Mouse (Mus musculus): Measurements from ENCODE around the gene Pip5k1c.

Pip5k1c gene

DNA sequence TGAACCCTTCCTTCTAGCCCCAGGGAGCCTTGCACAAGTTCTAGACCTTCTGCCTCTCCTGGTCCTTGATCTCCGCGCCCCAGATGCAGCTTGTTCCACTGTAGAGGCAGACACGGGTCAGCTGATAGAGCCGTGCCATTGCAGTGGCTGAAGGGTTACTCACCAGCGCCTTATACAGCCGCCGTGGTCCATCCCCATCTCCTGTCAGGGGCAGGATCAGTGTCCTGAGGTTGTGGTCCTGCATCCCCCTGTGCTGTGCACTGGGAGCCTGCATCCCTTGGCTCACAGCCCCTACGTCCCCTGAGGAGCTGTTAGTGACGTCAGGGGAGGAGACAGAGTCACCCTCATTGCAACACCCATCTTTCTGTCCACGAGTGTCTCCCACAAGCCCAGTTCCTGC lies 10.5 kb downstream of the Pip5k1c start:
- DNase-seq, result peak; percentile 65

DNA sequence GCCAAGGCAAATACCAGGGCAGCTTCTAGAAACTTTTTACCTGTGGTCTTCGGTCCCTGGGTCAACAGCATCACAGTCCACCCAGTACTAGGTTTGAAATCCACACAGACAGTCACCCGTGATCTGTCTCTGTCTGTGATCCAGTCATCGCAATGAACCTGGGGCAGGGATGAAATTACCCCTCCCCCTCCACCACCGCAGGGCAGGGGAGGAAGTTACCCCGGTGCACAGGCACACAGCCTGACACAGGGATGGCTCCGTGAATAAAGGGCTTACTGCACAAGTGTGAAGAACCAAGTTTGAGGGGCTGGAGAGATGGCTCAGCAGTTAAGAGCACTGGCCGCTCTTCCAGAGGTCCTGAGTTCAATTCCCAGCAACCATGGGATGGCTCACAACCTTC lies 11.0 kb downstream of the Pip5k1c start:
- DNase-seq, result peak; percentile 47

DNA sequence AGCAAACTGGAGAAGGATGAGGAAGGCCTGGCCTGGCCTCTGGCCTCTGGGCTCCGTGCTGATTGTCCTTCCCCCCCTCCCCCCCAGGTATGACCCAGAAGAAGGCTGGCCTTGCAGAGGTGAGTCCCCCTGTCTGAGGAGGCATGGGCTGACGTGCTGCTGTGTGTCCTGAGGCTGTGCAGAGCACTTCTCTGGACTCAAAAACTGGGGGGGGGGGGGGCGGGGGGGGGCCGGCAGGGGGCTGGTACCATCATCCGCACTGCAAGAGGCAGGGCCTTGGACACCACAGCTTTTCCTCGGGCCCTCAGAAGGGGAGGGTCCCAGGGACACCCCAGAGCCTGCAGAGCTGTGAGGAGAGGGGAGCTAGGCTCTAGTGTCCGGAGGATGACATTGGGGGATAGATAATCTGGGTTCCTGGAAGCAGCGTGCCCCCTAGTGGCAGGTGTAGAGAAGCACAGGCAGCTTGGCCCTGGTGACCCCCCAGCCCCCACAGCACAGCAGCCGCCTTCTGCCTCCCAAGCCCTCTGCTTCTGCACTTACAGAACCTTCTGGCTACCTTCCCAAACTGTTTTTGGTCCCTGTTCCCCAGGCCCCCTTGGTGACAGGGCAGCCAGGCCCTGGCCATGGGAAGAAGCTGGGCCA lies 12.0 kb downstream of the Pip5k1c start:
- DNase-seq, result peak; percentile 84

DNA sequence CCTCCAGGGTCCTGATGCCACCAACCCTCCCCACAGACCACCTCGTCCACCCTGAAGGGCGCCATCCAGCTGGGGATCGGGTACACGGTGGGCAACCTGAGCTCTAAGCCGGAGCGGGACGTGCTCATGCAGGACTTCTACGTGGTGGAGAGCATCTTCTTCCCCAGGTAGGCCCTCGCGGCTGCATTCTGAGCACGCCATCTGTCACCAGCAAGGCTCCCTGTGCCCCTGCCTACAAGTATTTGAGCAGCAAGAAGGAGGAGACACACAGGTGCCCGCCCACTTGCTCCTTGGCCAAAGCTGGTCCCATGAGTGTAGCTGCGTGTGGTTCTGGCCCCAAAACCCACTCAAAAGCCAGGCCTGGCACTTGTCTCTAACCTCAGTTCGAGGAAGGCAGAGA lies 12.9 kb downstream of the Pip5k1c start:
- DNase-seq, result peak; percentile 78

DNA sequence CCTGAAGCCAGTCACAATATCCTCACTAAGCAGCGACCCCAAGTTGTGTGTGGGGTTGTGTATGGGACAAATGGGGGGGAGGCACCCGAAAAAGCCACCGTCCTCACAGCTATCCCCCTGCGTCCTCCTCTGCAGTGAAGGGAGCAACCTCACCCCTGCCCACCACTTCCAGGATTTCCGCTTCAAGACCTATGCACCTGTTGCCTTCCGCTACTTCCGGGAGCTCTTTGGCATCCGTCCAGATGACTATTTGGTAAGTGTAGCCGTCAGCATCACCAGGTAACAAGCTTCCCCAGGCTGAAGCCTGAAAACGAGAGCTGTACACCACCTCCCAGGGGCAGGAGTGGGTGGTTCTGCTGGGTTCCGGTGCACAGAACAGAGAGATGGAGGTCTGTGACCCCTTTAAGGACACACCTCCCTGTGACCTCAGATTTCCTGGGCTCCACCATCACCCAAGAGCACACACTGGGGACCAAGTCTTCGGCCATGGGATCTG lies 13.5 kb downstream of the Pip5k1c start:
- DNase-seq, result peak; percentile 66

DNA sequence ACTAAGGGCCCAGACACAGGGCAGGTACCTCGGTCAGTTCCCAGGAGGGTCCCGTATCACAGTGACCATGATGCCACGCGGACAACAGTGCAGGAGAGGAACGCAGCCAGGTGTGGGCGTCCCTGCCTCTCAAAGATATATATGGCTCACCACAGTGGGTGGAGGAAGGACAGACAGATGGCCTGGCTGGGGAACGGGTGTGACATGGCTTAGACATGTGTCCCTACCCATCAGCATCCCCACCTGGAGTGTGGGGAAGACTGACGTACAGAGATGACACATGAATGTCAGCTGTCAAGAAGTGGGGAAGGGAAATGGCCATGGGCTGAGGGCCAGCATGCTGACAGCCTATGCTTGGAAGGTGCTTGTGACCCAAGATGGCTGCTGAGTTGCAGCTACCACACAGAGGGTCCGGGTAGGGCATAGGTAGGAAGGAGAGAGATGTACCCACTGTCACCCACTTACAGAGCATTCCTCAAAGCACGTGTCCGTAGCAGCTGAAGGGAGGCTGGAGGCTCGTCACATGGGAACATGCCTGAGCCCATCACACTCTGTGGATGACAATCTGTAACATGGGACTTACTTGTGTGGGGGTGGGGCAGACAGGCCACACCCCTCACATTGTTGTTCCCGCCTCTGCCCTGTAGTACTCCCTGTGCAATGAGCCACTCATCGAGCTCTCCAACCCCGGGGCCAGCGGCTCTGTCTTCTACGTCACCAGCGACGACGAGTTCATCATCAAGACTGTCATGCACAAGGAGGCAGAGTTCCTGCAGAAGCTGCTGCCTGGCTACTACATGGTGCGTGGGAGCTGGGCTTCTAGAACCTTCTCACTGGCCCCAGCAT lies 14.3 kb downstream of the Pip5k1c start:
- peak; percentile 55 for DNase-seq

DNA sequence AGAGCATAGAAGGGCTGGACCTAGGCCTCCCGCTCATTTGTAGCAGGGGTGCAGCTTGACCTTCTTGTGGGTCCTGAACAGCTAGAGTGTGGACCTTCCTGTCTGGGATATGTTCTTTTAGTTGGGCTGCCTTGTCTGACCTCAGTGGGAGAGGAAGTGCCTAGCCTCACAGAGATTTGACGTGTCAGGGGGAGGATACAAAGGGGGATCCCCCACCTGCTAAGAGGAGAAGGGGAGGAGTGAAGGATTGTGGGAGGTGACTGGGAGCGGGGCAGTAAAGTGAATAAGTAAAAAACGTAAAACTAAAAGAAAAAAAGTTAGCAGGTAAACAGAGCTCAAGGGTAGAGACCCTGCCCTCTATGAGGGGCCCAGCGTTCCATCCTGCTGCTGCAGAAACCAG lies 16.8 kb downstream of the Pip5k1c start:
- no peak for DNase-seq

DNA sequence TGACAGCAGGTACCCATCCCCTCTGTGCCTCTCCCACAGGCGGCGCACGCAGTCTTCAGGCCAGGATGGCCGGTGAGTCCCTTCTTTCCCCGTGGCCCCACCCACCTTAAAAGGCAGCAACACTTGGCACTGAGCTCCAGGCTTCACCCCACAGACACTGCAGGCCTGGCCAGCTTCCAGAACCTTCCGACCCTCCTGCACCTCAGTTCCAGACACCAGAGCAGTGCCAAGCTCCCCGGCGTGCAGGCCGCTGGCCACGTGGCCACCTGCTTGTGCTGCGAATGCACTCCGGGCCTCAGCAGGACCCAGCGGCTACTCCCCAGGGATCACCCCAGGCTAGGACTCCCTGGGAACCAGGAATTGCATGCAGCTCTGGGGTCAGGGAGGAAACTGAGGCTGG lies 20.8 kb downstream of the Pip5k1c start:
- DNase-seq, result peak; percentile 61

DNA sequence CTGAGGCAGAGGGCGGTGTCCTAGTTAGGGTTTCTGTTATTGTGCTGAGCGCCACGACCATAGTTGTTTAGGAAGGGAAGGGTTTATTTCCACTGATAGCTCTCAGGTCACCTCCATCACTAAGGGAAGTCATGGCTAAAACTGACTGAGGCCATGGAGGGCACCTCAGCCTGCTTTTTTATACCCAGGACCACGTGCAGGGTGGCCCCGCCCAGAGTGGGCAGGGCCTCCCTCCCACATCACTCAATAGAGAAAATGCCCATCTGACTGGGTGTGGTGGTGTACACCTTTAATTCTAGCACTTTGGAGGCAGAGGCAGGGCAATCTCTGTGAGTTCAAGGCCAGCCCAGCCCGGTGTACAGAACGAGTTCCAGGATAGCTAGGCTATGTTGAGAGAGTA lies 21.4 kb downstream of the Pip5k1c start:
- no peak for DNase-seq

DNA sequence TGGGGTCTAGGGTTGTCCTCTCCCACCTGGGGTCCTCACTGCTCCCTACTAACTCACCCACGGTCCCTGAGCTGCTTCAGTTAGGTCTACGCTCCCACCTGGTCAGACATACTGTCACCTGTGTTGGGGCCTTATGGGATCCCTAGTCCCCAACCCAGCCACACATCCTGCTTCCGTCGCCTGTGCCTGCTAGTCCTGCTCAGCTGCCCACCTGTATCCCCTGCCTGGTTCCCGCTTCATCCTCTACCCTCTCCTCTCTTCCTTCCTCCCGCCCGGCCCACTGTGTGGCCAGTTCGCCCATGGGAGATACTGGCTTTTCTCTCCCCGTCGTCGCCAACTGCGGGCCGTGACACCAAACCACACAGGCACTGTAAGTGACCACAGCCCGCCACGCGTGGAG lies 22.8 kb downstream of the Pip5k1c start:
- peak; percentile 54 for DNase-seq

DNA sequence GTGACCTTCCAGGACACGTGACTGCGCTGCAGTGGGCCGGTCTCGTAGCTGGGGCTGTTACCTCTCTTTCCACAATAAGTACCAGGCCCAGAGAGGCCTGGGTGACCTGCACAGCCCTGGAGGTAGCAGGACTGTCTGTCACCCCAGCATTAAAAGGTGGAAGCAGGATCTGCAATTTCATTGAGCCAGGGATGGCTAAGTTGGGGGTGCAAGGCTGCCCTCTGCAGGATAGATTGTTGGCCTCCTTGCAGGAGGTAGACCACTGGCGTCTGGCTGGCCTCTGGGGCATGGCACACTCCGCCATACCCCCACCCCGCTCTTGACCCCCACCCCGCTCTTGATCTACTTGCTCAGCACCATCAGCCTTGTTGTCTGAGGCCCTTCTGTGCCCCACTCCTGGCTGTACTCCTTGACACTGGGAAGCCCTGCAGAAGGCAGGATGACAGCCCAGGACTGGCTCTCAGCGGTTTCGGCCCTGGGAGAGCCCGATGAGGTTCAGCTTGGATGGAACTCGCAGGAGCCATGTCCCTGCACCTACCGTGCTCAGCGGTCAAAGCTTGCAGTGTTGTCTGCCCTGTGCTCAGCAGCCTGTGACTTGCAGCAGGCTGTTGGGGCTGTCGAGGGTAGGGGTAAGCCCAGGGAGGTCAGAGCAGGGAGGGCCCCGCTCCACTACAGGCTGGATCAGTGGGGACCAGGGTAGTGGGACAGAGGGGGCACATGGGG lies 23.7 kb downstream of the Pip5k1c start:
- DNase-seq, result no peak

DNA sequence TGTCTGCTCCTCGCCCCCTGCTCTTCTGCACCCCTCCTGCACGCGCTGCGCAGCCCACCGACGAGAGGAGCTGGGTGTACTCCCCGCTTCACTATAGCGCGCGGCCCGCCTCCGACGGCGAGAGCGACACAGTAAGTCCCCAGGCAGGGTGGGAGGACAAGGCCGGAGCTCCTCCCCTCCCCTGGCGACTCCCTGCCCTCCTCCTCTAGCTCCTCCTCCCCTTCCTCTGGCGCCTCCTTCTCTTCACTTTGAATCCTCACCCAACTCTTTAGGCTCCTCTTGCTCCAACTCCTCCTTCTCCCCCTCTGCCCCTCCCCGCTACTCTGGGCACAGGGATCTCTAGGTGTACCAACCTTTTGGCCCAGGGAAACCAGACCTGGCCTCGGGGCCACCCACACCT lies 24.5 kb downstream of the Pip5k1c start:
- DNase-seq, result peak; percentile 68

DNA sequence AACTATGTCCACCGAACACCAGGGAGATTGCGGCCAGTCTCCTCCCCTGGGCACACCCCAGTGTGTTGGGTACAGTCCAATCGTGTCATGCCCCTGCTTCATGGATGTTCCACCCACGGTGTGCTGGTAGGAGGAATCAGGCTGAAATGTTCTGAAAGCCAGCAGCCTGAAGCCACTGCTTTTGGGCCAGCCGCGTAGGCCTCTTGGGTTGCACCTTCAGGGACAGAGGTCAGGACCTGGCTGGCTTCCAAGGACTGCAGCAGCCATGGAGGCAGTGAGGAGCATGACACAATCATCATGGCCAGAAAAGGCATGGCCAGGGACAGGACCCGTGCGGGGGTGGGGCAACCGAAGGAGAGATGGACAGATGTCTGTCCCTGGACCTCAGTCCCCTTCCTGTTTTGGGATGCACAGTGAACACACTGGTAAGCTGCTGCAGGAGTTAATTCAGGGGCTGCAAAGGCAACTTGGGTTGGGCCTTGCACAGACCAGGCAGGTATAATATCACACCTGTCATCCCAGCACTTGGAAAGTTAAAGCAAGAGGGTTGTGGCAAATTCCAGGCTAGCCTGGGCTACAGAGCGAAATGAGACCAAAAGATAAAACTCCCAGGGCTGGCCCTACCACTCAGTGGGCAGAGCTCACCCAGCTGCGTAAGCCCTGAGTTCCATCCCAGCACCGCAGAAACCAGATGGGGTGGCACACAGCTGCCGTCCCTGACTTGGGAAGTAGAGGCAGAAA lies 26.0 kb downstream of the Pip5k1c start:
- peak; percentile 81 for DNase-seq

DNA sequence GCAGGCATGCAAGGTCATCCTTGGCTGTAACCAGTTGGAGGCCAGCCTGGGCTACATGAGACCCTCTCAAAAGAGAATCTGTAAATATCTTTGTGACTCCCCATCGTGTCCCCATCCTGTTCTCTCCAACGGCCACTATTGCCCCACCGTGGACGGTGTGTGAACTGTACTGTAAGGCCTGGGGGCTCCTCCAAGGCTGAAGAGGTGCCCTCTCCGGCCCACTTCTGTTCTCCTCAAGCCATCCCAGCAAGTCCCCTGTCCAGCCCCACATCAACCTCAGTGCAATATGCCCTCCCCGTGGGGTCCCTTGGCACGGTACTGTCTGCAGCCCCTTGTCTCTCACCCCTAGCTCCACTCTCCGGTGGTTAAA lies 26.6 kb downstream of the Pip5k1c start:
- DNase-seq, result peak; percentile 77

DNA sequence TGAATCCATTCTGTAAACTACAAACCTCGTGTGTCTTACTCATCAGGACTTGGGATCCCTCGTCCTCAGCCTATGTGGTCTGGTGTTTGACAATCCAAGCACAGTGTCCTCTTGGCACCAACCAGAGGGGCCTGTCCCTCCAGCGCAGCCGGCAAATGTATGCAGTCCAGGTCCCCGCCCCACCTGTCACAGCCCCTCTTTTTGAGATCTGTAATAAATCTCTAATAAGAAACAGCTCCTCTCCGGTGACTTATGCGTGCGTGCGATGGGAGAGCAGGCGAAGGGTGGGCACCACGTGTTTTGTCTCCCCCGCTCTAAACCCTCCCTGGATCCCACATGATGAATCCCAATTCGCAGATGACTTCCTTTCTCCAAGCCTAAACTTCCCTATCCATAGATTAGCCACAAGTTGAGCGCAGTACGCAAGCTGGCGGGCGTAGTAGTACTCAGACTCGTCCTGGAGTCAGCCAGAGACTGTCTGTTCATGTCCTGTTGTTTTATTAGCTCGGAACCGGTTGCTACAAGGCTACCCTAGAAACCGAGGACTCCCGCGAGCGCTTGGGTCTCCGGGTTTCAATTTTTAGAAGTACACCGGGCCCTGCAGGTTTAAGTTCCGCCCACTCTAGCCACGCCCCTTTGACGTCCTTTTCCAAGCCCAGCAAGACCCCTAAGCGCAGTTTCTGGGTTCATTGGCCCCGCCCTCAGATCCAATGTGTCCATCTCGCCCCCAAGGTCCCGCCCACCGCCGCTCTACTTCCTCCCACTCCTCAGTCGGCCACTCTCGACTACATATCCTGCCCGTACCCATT lies 27.2 kb downstream of the Pip5k1c start:
- DNase-seq, result peak; percentile 76

DNA sequence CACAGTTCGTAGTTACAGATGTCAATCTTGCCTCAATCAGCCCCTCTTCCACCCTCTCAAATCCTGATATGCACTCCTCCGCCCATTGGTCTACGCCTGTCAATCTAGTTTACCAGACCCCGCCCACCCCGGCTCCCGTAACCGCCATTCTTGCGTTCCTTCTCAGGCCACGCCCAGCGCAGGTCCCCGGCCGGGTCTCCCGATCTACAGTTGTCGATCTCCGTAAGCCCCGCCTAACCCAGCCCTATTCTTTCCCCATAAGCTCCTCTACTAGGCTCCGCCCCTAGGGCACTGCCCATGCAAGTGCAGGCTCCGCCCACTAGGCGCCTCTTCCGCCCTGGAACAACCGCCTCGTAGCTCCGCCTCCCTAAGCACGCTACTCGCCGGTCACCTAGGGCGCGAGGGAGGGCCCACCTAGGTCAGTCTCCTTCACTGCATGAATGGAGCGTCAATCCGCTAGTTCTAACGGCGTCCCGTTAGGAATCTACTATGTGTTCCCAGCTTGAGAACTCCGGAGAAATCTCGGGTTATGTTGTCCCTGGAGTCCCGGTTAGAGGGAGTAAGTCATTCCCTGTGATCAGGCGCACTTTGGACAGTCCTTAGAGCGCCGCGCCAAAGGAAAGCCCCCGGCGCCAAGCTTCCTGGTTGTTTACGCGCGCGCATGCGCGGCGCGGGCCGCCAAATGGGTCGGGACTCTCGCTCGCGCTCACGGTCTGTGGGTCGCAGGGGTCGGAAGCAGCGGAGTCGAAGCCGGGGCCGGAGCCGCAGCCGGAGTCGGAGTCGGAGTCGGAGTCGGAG lies 28.0 kb downstream of the Pip5k1c start, which contains the start of gene Cactin:
Gene Cactin, plus strand, starts transcription at position 554 of the 798 bp plus-strand sequence.
- DNase-seq, result peak; percentile 100

DNA sequence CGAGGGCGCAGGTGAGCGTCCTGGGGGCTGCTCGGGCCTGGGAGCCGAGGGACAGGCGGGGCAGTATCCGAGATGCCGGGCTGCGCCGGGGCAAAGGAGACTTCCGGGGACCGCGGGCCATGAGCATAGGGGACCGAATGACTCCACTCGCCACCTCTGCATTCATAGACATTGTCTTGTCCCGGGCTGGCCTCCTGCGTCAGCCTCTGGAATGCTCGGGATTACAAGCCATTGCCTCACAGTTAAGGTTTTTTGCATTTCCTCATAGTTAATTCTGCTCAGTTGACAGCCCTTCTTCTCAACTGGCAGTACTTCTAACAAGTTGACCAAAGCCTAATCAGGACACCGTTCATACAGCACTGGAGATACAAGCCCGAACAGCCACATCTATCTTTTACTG lies 28.7 kb downstream of the Pip5k1c start:
- no peak for DNase-seq

DNA sequence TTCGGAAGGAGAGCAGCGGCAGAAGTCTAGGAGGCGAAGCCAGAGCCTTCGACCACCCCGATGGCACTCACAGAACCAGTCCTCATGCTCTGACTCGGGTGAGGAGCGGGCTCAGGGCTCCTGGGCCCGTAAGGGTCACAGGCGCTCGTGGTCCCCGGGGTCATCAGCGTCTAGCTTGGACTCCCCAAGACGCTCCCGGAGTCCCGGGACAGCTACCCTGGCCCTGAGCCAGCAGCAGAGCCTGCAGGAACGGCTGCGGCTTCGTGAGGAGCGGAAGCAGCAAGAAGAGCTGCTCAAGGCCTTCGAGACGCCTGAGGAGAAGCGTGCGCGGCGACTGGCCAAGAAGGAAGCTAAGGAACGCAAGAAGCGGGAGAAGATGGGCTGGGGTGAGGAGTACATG lies 29.7 kb downstream of the Pip5k1c start:
- DNase-seq, result peak; percentile 76

DNA sequence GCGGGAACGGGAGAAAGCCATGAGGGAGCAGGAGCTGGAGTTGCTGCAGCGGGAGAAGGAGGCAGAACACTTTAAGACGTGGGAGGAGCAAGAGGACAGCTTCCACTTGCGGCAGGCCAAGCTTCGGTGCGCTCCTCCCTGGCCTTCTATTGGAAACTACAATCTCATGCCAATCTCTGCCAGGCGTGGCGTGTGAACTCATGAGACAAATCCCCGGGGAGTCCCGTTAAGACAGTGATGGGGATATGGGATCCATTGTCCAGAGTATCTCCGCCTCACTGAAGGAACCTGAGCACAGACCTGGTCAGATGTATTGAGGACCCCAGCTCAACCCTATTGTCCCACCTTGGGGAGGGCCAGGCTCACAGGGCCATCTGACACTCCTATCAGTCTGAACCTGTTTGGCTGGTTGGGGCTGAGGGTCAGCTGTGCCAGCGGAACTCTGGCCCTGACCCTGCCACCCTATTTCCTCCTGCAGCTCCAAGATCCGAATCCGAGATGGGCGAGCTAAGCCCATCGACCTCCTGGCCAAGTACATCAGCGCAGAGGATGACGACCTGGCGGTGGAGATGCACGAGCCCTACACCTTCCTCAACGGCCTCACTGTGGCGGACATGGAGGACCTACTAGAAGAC lies 30.5 kb downstream of the Pip5k1c start:
- peak; percentile 56 for DNase-seq

DNA sequence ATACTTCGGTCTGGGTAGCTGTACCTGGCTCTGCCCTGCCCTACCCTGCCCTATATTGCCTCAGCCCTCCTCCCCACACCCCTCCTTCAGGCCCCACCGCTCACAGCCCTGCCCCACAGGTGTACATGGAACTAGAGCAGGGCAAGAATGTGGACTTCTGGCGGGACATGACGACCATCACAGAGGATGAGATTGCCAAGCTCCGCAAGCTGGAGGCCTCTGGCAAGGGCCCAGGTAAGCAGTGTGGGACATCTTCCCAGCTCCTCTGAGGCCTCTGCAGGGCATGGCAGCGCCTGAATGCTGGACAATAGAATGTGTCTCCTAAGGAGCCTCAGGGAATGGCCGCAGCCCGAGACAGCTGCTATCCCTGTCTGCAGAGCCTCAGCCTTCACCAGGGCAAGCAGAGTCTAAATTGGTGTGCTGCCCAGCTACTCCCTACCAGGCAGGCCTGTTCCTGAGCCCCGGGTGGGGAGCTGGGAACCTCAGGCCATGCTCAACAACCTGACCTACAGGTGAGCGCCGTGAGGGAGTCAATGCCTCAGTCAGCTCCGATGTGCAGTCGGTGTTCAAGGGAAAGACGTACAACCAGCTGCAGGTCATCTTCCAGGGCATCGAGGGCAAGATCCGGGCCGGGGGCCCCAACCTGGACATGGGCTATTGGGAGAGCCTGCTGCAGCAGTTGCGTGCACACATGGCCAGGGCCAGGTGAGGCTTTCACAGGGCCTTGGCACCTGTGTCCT lies 31.2 kb downstream of the Pip5k1c start:
- DNase-seq, result no peak

Data from cerebellum, adult 9-11 months (tissue).